Mouse (Mus musculus): Measurements from ENCODE around the gene Lfng. TPM values are rescaled to one million over a fixed set of nuclear protein-coding genes. Genes with fewer than 3 reads are reported as not detected.

The Lfng gene
- polyA plus RNA-seq, 2 experiments from 2014 or later = 24.2 to 26.2 TPM

- ATAC-seq = no peak
These were observed 12.3 kb upstream of the Lfng start for GRCm38 (mm10) chr5:140594846-140595245.

GRCm38 (mm10) chr5:140596426-140596825 is 10.7 kb upstream of the Lfng start:
- ATAC-seq = peak; percentile 60

- peak; percentile 81 for ATAC-seq
These were observed 10.1 kb upstream of the Lfng start for GRCm38 (mm10) chr5:140596927-140597588.

GRCm38 (mm10) chr5:140597787-140598186 is 9.3 kb upstream of the Lfng start:
- no peak for ATAC-seq

GRCm38 (mm10) chr5:140599939-140600338 is 7.2 kb upstream of the Lfng start:
- ATAC-seq = no peak

- ATAC-seq = no peak
These were observed 5.4 kb upstream of the Lfng start for GRCm38 (mm10) chr5:140601712-140602111.

GRCm38 (mm10) chr5:140602540-140602939 is 4.6 kb upstream of the Lfng start:
- no peak for ATAC-seq

GRCm38 (mm10) chr5:140604386-140604785 is 2.7 kb upstream of the Lfng start:
- no peak for ATAC-seq

GRCm38 (mm10) chr5:140605228-140605627 is 1.9 kb upstream of the Lfng start:
- no peak for ATAC-seq

GRCm38 (mm10) chr5:140606386-140606785 is 734 bp upstream of the Lfng start:
- no peak for ATAC-seq

- ATAC-seq = peak; percentile 3
These were observed 915 bp downstream of the Lfng start for GRCm38 (mm10) chr5:140607836-140608633.

- ATAC-seq = no peak
These were observed 1.5 kb downstream of the Lfng start for GRCm38 (mm10) chr5:140608634-140609015.

GRCm38 (mm10) chr5:140609511-140610272 is 2.6 kb downstream of the Lfng start:
- ATAC-seq = peak; percentile 48

- peak; percentile 15 for ATAC-seq
These were observed 3.3 kb downstream of the Lfng start for GRCm38 (mm10) chr5:140610273-140611011.

GRCm38 (mm10) chr5:140611021-140611583 is 4.0 kb downstream of the Lfng start:
- no peak for ATAC-seq

GRCm38 (mm10) chr5:140611611-140612185 is 4.6 kb downstream of the Lfng start:
- no peak for ATAC-seq

GRCm38 (mm10) chr5:140612191-140612590 is 5.1 kb downstream of the Lfng start:
- no peak for ATAC-seq

- ATAC-seq = no peak
These were observed 7.0 kb downstream of the Lfng start for GRCm38 (mm10) chr5:140614141-140614540.

- no peak for ATAC-seq
These were observed 7.7 kb downstream of the Lfng start for GRCm38 (mm10) chr5:140614837-140615236.

GRCm38 (mm10) chr5:140615321-140616109 is 8.4 kb downstream of the Lfng start:
- no peak for ATAC-seq

GRCm38 (mm10) chr5:140616110-140616503 is 9.0 kb downstream of the Lfng start:
- ATAC-seq = no peak

All from CD4-positive, CD25-positive, alpha-beta regulatory T cell, adult 4 months (primary cell).